Mouse (Mus musculus): ENCODE data around the gene Uri1.

The Uri1 gene

GRCm38 (mm10) chr7:37929738-37930137 is 93.6 kb downstream of the Uri1 start:
- intact Hi-C loops (cut with DNase I): loop anchor here (10.0 kb wide), 1 partner anchor 135 kb away; no protein-coding TSS in a partner anchor

- intact Hi-C loops (cut with DNase I): loop anchor here (10.0 kb wide), 1 partner anchor 128 kb away; no protein-coding TSS in a partner anchor
Measured at GRCm38 (mm10) chr7:37922999-37923398, 100.4 kb downstream of the Uri1 start.

GRCm38 (mm10) chr7:37921681-37922430 is 101.5 kb downstream of the Uri1 start:
- intact Hi-C loops (cut with DNase I): loop anchor here (10.0 kb wide), 1 partner anchor 127 kb away; no protein-coding TSS in a partner anchor

GRCm38 (mm10) chr7:37918926-37919325 is 104.4 kb downstream of the Uri1 start:
- intact Hi-C loops (cut with DNase I): no loop called here

GRCm38 (mm10) chr7:37916762-37917439 is 106.5 kb downstream of the Uri1 start:
- intact Hi-C loops (cut with DNase I): no loop called here

- intact Hi-C loops (cut with DNase I): no loop called here
Measured at GRCm38 (mm10) chr7:37911802-37912122, 111.6 kb downstream of the Uri1 start.

GRCm38 (mm10) chr7:37911114-37911801 is 112.1 kb downstream of the Uri1 start:
- intact Hi-C loops (cut with DNase I): no loop called here

- intact Hi-C loops (cut with DNase I): no loop called here
Measured at GRCm38 (mm10) chr7:37910161-37910560, 113.2 kb downstream of the Uri1 start.

Measured in adrenal gland (tissue).